24 mouse cellular contexts compared by ENCODE assay signal in the genomic region with DNA sequence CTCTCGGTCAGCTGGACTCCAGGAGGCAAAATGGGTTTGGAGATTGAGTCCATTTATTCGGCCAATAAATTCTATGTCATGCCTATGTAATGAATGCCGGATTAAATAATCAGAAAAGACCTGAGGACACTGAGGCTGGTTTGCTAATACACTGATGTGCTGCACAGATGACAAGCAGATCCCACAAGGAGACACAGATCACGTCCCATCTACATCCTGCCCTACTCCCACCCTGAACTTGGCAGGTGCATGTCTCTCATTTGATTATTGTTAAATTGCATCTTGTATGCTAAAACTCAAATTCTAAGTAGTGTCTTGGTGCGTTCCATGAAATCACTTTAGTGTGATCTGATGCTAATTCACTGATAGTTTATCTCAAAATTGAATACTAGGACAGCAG. TPM values are rescaled to one million over a fixed set of nuclear protein-coding genes. Genes with fewer than 3 reads are reported as not detected.
DNase-seq lines count a peak whose midpoint lies in the region; ATAC-seq and TF ChIP-seq lines count a peak whose summit lies in the region.
"Had no signal": no experiment of that assay in that cellular context is flagged by ENCODE, and none has a peak within 500 bp of the region (broad histone marks: within the 10 kb centered on the region; RNA-seq: fewer than 3 reads in every experiment).

No protein-coding gene starts in this region.

- no peaks in the 10 kb centered on the region for H3K9me3 ChIP-seq in hindbrain, embryonic 11.5 days (ENCODE audit: control insufficient read depth, low read length)
- no peaks in the 10 kb centered on the region for H3K9me3 ChIP-seq in hindbrain, postnatal 0 days (ENCODE audit: low read length)
- H3K9me3 ChIP-seq in hindbrain, embryonic 12.5 days (replicated peaks): no peaks in the 10 kb centered on the region
- H3K9me3 ChIP-seq in hindbrain, embryonic 10.5 days: no peaks in the 10 kb centered on the region
- H3K9me3 ChIP-seq: G1E had no signal

- H3K27me3 ChIP-seq in hindbrain, embryonic 11.5 days (ENCODE audit: control insufficient read depth, insufficient read depth, low read length): no peaks in the 10 kb centered on the region
- no peaks in the 10 kb centered on the region for H3K27me3 ChIP-seq in hindbrain, postnatal 0 days (ENCODE audit: insufficient read depth, low read length)
- no peaks in the 10 kb centered on the region for H3K27me3 ChIP-seq in hindbrain, embryonic 12.5 days
- H3K27me3 ChIP-seq in hindbrain, embryonic 10.5 days (ENCODE audit: insufficient read depth, poor library complexity, severe bottlenecking): no peaks in the 10 kb centered on the region
- H3K27me3 ChIP-seq: CH12.LX had no signal

- ATAC-seq in hindbrain, embryonic 11.5 days (ENCODE audit: low FRiP score): peak; percentile 63
- ATAC-seq in hindbrain, postnatal 0 days: no peak
- ATAC-seq in hindbrain, embryonic 12.5 days (ENCODE audit: low FRiP score): peak; percentile 68
- ATAC-seq: activated CD4-positive, CD25-positive, alpha-beta regulatory T cell, adult 4 months; CD4-positive, CD25-positive, alpha-beta regulatory T cell, adult 4 months; Patski had no signal

- no peak overlapping the region for H3K27ac ChIP-seq in hindbrain, embryonic 11.5 days (ENCODE audit: low read depth, low read length)
- H3K27ac ChIP-seq in hindbrain, postnatal 0 days: no peak overlapping the region
- H3K27ac ChIP-seq in hindbrain, embryonic 12.5 days: no peak overlapping the region
- no peak overlapping the region for H3K27ac ChIP-seq in hindbrain, embryonic 10.5 days

- H3K4me2 ChIP-seq in hindbrain, embryonic 11.5 days (replicated peaks; ENCODE audit: low read depth, low read length): no peak overlapping the region
- H3K4me2 ChIP-seq in hindbrain, postnatal 0 days (ENCODE audit: low read depth, low read length): no peak overlapping the region
- no peak overlapping the region for H3K4me2 ChIP-seq in hindbrain, embryonic 12.5 days (replicated peaks)

- no peaks in the 10 kb centered on the region for H3K36me3 ChIP-seq in hindbrain, embryonic 11.5 days (ENCODE audit: control insufficient read depth, insufficient read depth, low read length)
- H3K36me3 ChIP-seq in hindbrain, postnatal 0 days (ENCODE audit: insufficient read depth, low read length): no peaks in the 10 kb centered on the region
- H3K36me3 ChIP-seq in hindbrain, embryonic 12.5 days: no peaks in the 10 kb centered on the region
- no peaks in the 10 kb centered on the region for H3K36me3 ChIP-seq in hindbrain, embryonic 10.5 days
- H3K36me3 ChIP-seq: G1E had no signal

- H3K4me1 ChIP-seq in hindbrain, embryonic 11.5 days (replicated peaks; ENCODE audit: control insufficient read depth, insufficient read depth, low read length): no peaks in the 10 kb centered on the region
- H3K4me1 ChIP-seq in hindbrain, postnatal 0 days (ENCODE audit: insufficient read depth, low read length): no peaks in the 10 kb centered on the region
- H3K4me1 ChIP-seq in hindbrain, embryonic 12.5 days: no peaks in the 10 kb centered on the region
- no peaks in the 10 kb centered on the region for H3K4me1 ChIP-seq in hindbrain, embryonic 10.5 days (replicated peaks)

- DNase-seq in hindbrain, embryonic 11.5 days (ENCODE audit: low spot score): no peak
- no peak for DNase-seq in hindbrain, postnatal 0 days (ENCODE audit: low spot score)
- DNase-seq in hindbrain, embryonic 10.5 days (ENCODE audit: low spot score): no peak
- DNase-seq in MN1 (ENCODE audit: low spot score): peak; percentile 52
- no peak for DNase-seq in left cerebral cortex, adult 9 months (ENCODE audit: low spot score in 2 of 2)
- DNase-seq: adrenal gland, adult 2 months; adrenal gland, adult 8-10 months; adrenal gland, postnatal 10 days; adrenal gland, postnatal 14 days; adrenal gland, postnatal 25 days; adrenal gland, postnatal 36 days; B cell, adult 2 months; cerebellum, adult 11 months; cerebellum, adult 11-12 months; cerebellum, adult 18-20 months; cerebellum, adult 2 months had no signal

- no peak for TF ChIP-seq CTCF in hindbrain, postnatal 0 days (IDR thresholded peaks at IDR 0.05; ENCODE audit: low read depth)

- 87% methylated on average over 5 of the region's 5 CpGs for WGBS in hindbrain, embryonic 11.5 days
- WGBS in hindbrain, postnatal 0 days: 88% methylated on average over 5 of the region's 5 CpGs
- 84% methylated on average over 5 of the region's 5 CpGs for WGBS in hindbrain, embryonic 12.5 days
- 94% methylated on average over 5 of the region's 5 CpGs for WGBS in hindbrain, embryonic 10.5 days

- H3K4me3 ChIP-seq in hindbrain, embryonic 11.5 days (ENCODE audit: low read depth, low read length): no peak overlapping the region
- no peak overlapping the region for H3K4me3 ChIP-seq in hindbrain, postnatal 0 days (ENCODE audit: low read length)
- no peak overlapping the region for H3K4me3 ChIP-seq in hindbrain, embryonic 12.5 days
- no peak overlapping the region for H3K4me3 ChIP-seq in hindbrain, embryonic 10.5 days

- H3K9ac ChIP-seq in hindbrain, embryonic 11.5 days (ENCODE audit: low read depth, low read length): no peak overlapping the region
- H3K9ac ChIP-seq in hindbrain, postnatal 0 days (replicated peaks; ENCODE audit: low read length): no peak overlapping the region
- H3K9ac ChIP-seq in hindbrain, embryonic 12.5 days: no peak overlapping the region

RNA-seq across cellular contexts. Expression of a gene that starts 17.5 kb away (rescaled TPM):
- polyA plus RNA-seq in hindbrain, embryonic 11.5 days (2014; fragmentation: Nextera tagmentation; extraction: Ambion mirVana): 1.7 and 1.9 TPM in 2 replicates
- 29.0 and 32.0 TPM in 2 replicates for total RNA-seq in hindbrain, postnatal 0 days (2014; rRNA removed)
- 4.8 and 5.2 TPM in 2 replicates for polyA plus RNA-seq in hindbrain, postnatal 0 days (2015; fragmentation: Nextera tagmentation; extraction: Ambion mirVana)
- polyA plus RNA-seq in hindbrain, embryonic 12.5 days (2016; fragmentation: Nextera tagmentation; extraction: Ambion mirVana): 3.5 and 4.5 TPM in 2 replicates
- polyA plus RNA-seq in hindbrain, embryonic 10.5 days (2016; fragmentation: Nextera tagmentation; extraction: Ambion mirVana): 1.4 TPM in 2 replicates
- total RNA-seq: adrenal gland, adult 18-20 months; adrenal gland, adult 2 months had no signal
- polyA plus RNA-seq: C2C12, G1E, Patski had no signal
